Mouse (Mus musculus) kidney, adult 2 months (tissue): ENCODE measurements around the gene Oxtr.

Experiments
- CTCF ChIP-seq: fragments of 200-500 bp; conservative IDR thresholded peaks from 2 replicates; pipeline ENCODE4 v1.5.1; 2011; ENCODE audit warnings: low read depth, mild to moderate bottlenecking, control low read depth, low read length, moderate library complexity, mixed read lengths; ENCODE audit not compliant: insufficient read depth, insufficient read length
- POLR2A ChIP-seq: fragments of 200-500 bp; IDR thresholded peaks from one replicate; pipeline ENCODE4 v1.6.1; 2011; ENCODE audit warnings: low read depth, low read length, control low read depth

- no peak for TF ChIP-seq POLR2A
- TF ChIP-seq CTCF, result no peak
Observed at GRCm38 (mm10) chr6:112471644-112472043, 18.1 kb downstream of the Oxtr start.
